Mouse (Mus musculus) kidney, embryonic 15.5 days (tissue): ENCODE data around the gene Wnt1. TPM values are rescaled to one million over a fixed set of nuclear protein-coding genes. Genes with fewer than 3 reads are reported as not detected.
"Not testable (repeated sequence)": the region's sequence is repeated elsewhere in the genome, so short reads cannot be mapped to it uniquely, and the experiment has no call there.

ENCODE experiments used
- ATAC-seq: fragments of 200-750 bp; cut with Nextera tagmentation; replicated peaks from 2 replicates; pipeline ENCODE4 v1.8.0; 2017; ENCODE audit warnings: moderate TSS enrichment; ENCODE audit not compliant: low FRiP score
- H3K27ac ChIP-seq: fragments of 300-500 bp; sonication (generic); 2 replicates; pipeline ENCODE4 v1.5.1; 2015; ENCODE audit warnings: mild to moderate bottlenecking, inconsistent platforms
- H3K27me3 ChIP-seq: fragments of 300-500 bp; sonication (generic); 2 replicates; pipeline ENCODE4 v1.6.1; 2015; ENCODE audit warnings: inconsistent platforms
- H3K36me3 ChIP-seq: fragments of 300-500 bp; sonication (generic); 2 replicates; pipeline ENCODE4 v1.6.1; 2015; ENCODE audit warnings: inconsistent platforms
- H3K4me1 ChIP-seq: fragments of 300-500 bp; sonication (generic); 2 replicates; pipeline ENCODE4 v1.6.1; 2015; ENCODE audit warnings: inconsistent platforms
- H3K4me2 ChIP-seq: fragments of 300-500 bp; sonication (generic); 2 replicates; pipeline ENCODE4 v1.6.1; 2015; ENCODE audit warnings: moderate library complexity, mild to moderate bottlenecking, inconsistent platforms
- H3K4me3 ChIP-seq: fragments of 300-500 bp; sonication (generic); replicated peaks from 2 replicates; pipeline ENCODE4 v1.5.1; 2015; ENCODE audit warnings: mild to moderate bottlenecking, inconsistent platforms
- H3K9ac ChIP-seq: fragments of 300-500 bp; sonication (generic); 2 replicates; pipeline ENCODE4 v1.6.1; 2015; ENCODE audit warnings: mild to moderate bottlenecking, inconsistent platforms
- H3K9me3 ChIP-seq: fragments of 300-500 bp; sonication (generic); replicated peaks from 2 replicates; pipeline ENCODE4 v1.6.1; 2016; ENCODE audit warnings: inconsistent platforms
- WGBS: fragments of 180-500 bp; shearing (Covaris S2); methylation state at CpG from one replicate; pipeline ENCODE4 v1.1.7; 2015; ENCODE audit warnings: mixed read lengths; 5-methylcytosine and 5-hydroxymethylcytosine counted together
- polyA plus RNA-seq: library from polyadenylated mRNA; unstranded; fragments of >200 nt; fragmentation: Nextera tagmentation; extraction: Ambion mirVana; gene quantifications from 2 replicates; pipeline ENCODE4 v1.2.1, GENCODE M21; 2015

Gene Wnt1
- 0.06 TPM in 1 of 2 replicates, not detected in the other for polyA plus RNA-seq

- peaks cover 45% of the 10 kb centered on the region for H3K4me1 ChIP-seq
- H3K4me2 ChIP-seq: peak within 1 kb of the TSS; percentile 48
- WGBS: 2% methylated on average over 51 of the region's 51 CpGs
- H3K27me3 ChIP-seq: peaks cover 95% of the 10 kb centered on the region
- no peak within 1 kb of the TSS for H3K27ac ChIP-seq
- ATAC-seq: peak; percentile 50; the same call in 1 of the 2 replicates
- no peak within 1 kb of the TSS for H3K9ac ChIP-seq
- H3K4me3 ChIP-seq: peak within 1 kb of the TSS; percentile 31
- H3K36me3 ChIP-seq: no peaks in the 10 kb centered on the region
- no peaks in the 10 kb centered on the region for H3K9me3 ChIP-seq
Observed at GRCm38 (mm10) chr15:98789661-98790535, at the start of gene Wnt1. TSS of gene Wnt1 (plus strand) at chr15:98789857.

- WGBS: 92% methylated on average over 8 of the region's 8 CpGs
- no peaks in the 10 kb centered on the region for H3K4me1 ChIP-seq
- ATAC-seq: no peak
- peaks cover 88% of the 10 kb centered on the region for H3K36me3 ChIP-seq
- H3K27me3 ChIP-seq: no peaks in the 10 kb centered on the region
- no peak overlapping the region for H3K4me3 ChIP-seq
- no peaks in the 10 kb centered on the region for H3K9me3 ChIP-seq
- H3K9ac ChIP-seq: no peak overlapping the region
- no peak overlapping the region for H3K27ac ChIP-seq
- no peak overlapping the region for H3K4me2 ChIP-seq
Observed at GRCm38 (mm10) chr15:98740219-98740618, 49.4 kb upstream of the Wnt1 start.

- no peaks in the 10 kb centered on the region for H3K27me3 ChIP-seq
- H3K4me2 ChIP-seq: no peak overlapping the region
- peaks cover 10% of the 10 kb centered on the region; the same call in 1 of the 2 replicates for H3K4me1 ChIP-seq
- 79% methylated on average over 8 of the region's 8 CpGs for WGBS
- H3K9me3 ChIP-seq: no peaks in the 10 kb centered on the region
- no peak overlapping the region for H3K4me3 ChIP-seq
- no peak overlapping the region for H3K27ac ChIP-seq
- ATAC-seq: no peak
- no peak overlapping the region for H3K9ac ChIP-seq
- peaks cover 65% of the 10 kb centered on the region for H3K36me3 ChIP-seq
Observed at GRCm38 (mm10) chr15:98742766-98743428, 46.8 kb upstream of the Wnt1 start.

GRCm38 (mm10) chr15:98743863-98744262 lies 45.8 kb upstream of the Wnt1 start:
- peaks cover 59% of the 10 kb centered on the region for H3K36me3 ChIP-seq
- not testable (repeated sequence) for H3K27ac ChIP-seq, H3K9me3 ChIP-seq, H3K9ac ChIP-seq, ATAC-seq, H3K4me2 ChIP-seq, H3K27me3 ChIP-seq, H3K4me3 ChIP-seq
- H3K4me1 ChIP-seq: peaks cover 12% of the 10 kb centered on the region; the same call in 1 of the 2 replicates
- 86% methylated on average over 3 of the region's 3 CpGs for WGBS

GRCm38 (mm10) chr15:98746344-98746965 lies 43.2 kb upstream of the Wnt1 start:
- 83% methylated on average over 10 of the region's 10 CpGs for WGBS
- no peaks in the 10 kb centered on the region for H3K9me3 ChIP-seq
- peaks cover 12% of the 10 kb centered on the region; the same call in 1 of the 2 replicates for H3K4me1 ChIP-seq
- no peak overlapping the region for H3K27ac ChIP-seq
- no peak overlapping the region for H3K4me3 ChIP-seq
- H3K9ac ChIP-seq: no peak overlapping the region
- no peak for ATAC-seq
- no peaks in the 10 kb centered on the region for H3K27me3 ChIP-seq
- H3K4me2 ChIP-seq: no peak overlapping the region
- H3K36me3 ChIP-seq: peaks cover 40% of the 10 kb centered on the region

- WGBS: 78% methylated on average over 6 of the region's 6 CpGs
Observed at GRCm38 (mm10) chr15:98747296-98747695, 42.4 kb upstream of the Wnt1 start.

GRCm38 (mm10) chr15:98749093-98749492 lies 40.6 kb upstream of the Wnt1 start:
- no peaks in the 10 kb centered on the region for H3K9me3 ChIP-seq
- H3K27me3 ChIP-seq: no peaks in the 10 kb centered on the region
- H3K9ac ChIP-seq: no peak overlapping the region
- H3K36me3 ChIP-seq: peaks cover 24% of the 10 kb centered on the region
- H3K4me2 ChIP-seq: no peak overlapping the region
- peaks cover 12% of the 10 kb centered on the region; the same call in 1 of the 2 replicates for H3K4me1 ChIP-seq
- H3K4me3 ChIP-seq: no peak overlapping the region
- no peak for ATAC-seq
- no peak overlapping the region for H3K27ac ChIP-seq
- 94% methylated on average over 2 of the region's 2 CpGs for WGBS

More at GRCm38 (mm10) chr15:98747296-98747695, 42.4 kb upstream of the Wnt1 start:
- Histone ChIP-seq H3K9me3 (no peaks in the 10 kb centered on the region), H3K4me3 (no peak overlapping the region), H3K27ac (no peak overlapping the region), H3K9ac (no peak overlapping the region), H3K36me3 (peaks cover 32% of the 10 kb centered on the region), H3K4me2 (no peak overlapping the region), H3K4me1 (peaks cover 12% of the 10 kb centered on the region; the same call in 1 of the 2 replicates), H3K27me3 (no peaks in the 10 kb centered on the region)
- ATAC-seq: no peak

GRCm38 (mm10) chr15:98753021-98753423 lies 36.6 kb upstream of the Wnt1 start:
- no peak for ATAC-seq

GRCm38 (mm10) chr15:98754125-98754524 lies 35.5 kb upstream of the Wnt1 start:
- no peak for ATAC-seq
- WGBS: 86% methylated on average over 2 of the region's 2 CpGs
- Histone ChIP-seq H3K9me3 (no peaks in the 10 kb centered on the region), H3K4me2 (no peak overlapping the region), H3K36me3 (peaks cover 36% of the 10 kb centered on the region), H3K27ac (no peak overlapping the region), H3K27me3 (no peaks in the 10 kb centered on the region), H3K9ac (no peak overlapping the region), H3K4me1 (no peaks in the 10 kb centered on the region), H3K4me3 (no peak overlapping the region)

More at GRCm38 (mm10) chr15:98753021-98753423, 36.6 kb upstream of the Wnt1 start:
- no peaks in the 10 kb centered on the region for H3K9me3 ChIP-seq
- H3K36me3 ChIP-seq: peaks cover 26% of the 10 kb centered on the region
- no peaks in the 10 kb centered on the region for H3K27me3 ChIP-seq
- H3K27ac ChIP-seq: no peak overlapping the region
- no peak overlapping the region for H3K4me3 ChIP-seq
- WGBS: 80% methylated on average over 8 of the region's 8 CpGs
- no peak overlapping the region for H3K4me2 ChIP-seq
- H3K4me1 ChIP-seq: 0 out of 2 replicates have a peak, but pooled peaks cover under 1% of the 10 kb centered on the region
- no peak overlapping the region for H3K9ac ChIP-seq

- peaks cover 22% of the 10 kb centered on the region for H3K27me3 ChIP-seq
- peak; percentile 81 for ATAC-seq
- WGBS: under 1% methylated on average over 24 of the region's 24 CpGs
Observed at GRCm38 (mm10) chr15:98762201-98762621, 27.4 kb upstream of the Wnt1 start.

GRCm38 (mm10) chr15:98762670-98763529 lies 26.8 kb upstream of the Wnt1 start, which contains the start of gene Arf3:
TSS of gene Arf3 (minus strand) at chr15:98763214.
- Histone ChIP-seq H3K4me3 (peak within 1 kb of the TSS; percentile 99), H3K9ac (peak within 1 kb of the TSS; percentile 92), H3K27ac (peak within 1 kb of the TSS; percentile 92), H3K4me2 (peak within 1 kb of the TSS; percentile 89), H3K9me3 (no peaks in the 10 kb centered on the region), H3K36me3 (peaks cover 29% of the 10 kb centered on the region), H3K4me1 (peaks cover 25% of the 10 kb centered on the region), H3K27me3 (peaks cover 24% of the 10 kb centered on the region)
- ATAC-seq: peak; percentile 93
- WGBS: under 1% methylated on average over 74 of the region's 76 CpGs

More at GRCm38 (mm10) chr15:98762201-98762621, 27.4 kb upstream of the Wnt1 start:
- Histone ChIP-seq H3K36me3 (peaks cover 32% of the 10 kb centered on the region), H3K4me3 (peak overlapping the region; percentile 99), H3K4me2 (peak overlapping the region; percentile 89), H3K4me1 (peaks cover 25% of the 10 kb centered on the region), H3K9me3 (no peaks in the 10 kb centered on the region), H3K27ac (peak overlapping the region; percentile 92), H3K9ac (peak overlapping the region; percentile 92)
